Mouse (Mus musculus): ENCODE data around the gene Plg. TPM values are rescaled to one million over a fixed set of nuclear protein-coding genes. Genes with fewer than 3 reads are reported as not detected.

Plg gene
- polyA plus RNA-seq, 1 experiment from 2014 or later: 0.88 TPM

DNA sequence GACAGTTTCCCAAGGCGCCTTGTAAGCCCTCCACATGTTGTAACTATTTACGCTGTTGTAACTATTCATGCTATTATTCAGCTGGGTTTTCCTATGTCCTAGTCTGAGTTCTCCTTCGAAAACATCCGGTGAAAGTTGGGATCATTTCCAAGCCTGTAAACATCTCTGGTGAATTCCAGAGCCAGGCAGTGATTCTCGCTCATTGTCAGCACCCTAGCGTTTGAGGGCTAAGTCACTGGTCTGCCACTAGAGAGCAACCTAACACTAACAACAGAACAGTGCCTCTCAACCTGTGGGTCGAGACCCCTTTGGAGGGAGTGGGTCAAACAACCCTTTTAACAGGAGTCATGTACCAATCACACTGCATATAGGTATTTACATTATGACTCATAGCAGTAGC is 25.0 kb downstream of the Plg start:
- H3K9ac ChIP-seq (ENCODE audit: low read length): no peak overlapping the region
- H3K4me2 ChIP-seq (ENCODE audit: low read length): no peak overlapping the region
- H3K9me3 ChIP-seq (ENCODE audit: control insufficient read depth, low read length): no peaks in the 10 kb centered on the region
- no peak overlapping the region for H3K4me3 ChIP-seq (ENCODE audit: low read depth, low read length)
- WGBS: 50% methylated on average over 7 of the region's 7 CpGs
- no peaks in the 10 kb centered on the region for H3K4me1 ChIP-seq (replicated peaks; ENCODE audit: control insufficient read depth, insufficient read depth, low read length)
- ATAC-seq (replicated peaks; ENCODE audit: low FRiP score, low TSS enrichment, low read depth) (no peak), DNase-seq (ENCODE audit: low spot score) (no peak)
- no peak overlapping the region for H3K27ac ChIP-seq (ENCODE audit: low read depth)
- no peaks in the 10 kb centered on the region for H3K36me3 ChIP-seq (ENCODE audit: control insufficient read depth, insufficient read depth, low read length)
- H3K27me3 ChIP-seq (replicated peaks; ENCODE audit: control insufficient read depth, insufficient read depth, low read length): no peaks in the 10 kb centered on the region

DNA sequence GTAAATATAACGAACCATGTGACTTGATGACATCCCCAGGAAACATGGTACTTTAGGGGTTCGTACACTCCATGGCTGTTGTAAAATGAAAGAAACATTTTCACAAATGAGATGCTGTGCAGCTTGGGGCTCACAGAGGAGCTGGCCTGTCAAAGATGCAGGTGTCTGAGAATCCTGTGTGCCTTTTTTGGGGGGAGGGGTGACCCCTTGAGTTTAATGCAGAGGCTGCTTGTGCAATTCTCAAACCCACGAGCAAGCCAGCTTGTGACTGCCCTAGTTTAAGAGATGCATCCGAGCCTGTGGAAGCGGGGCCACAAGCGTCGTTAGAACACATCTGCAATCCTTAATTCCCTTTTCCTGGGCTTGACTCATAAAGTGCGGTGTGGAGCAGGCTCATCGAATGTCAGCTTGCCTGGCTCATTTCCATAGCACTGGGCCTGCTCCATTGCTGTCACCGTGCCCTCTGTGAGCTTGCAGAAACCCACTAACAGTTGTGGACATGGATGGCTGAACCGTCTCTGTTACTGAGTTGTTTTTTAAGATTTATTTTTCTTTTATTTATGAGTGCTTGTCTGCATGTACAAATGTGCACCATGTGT is 31.0 kb downstream of the Plg start:
- peaks cover 5% of the 10 kb centered on the region; the same call in 1 of the 2 replicates for H3K4me1 ChIP-seq (replicated peaks; ENCODE audit: control insufficient read depth, insufficient read depth, low read length)
- no peak overlapping the region for H3K27ac ChIP-seq (ENCODE audit: low read depth)
- H3K9me3 ChIP-seq (ENCODE audit: control insufficient read depth, low read length): no peaks in the 10 kb centered on the region
- no peak for DNase-seq (ENCODE audit: low spot score)
- H3K4me3 ChIP-seq (ENCODE audit: low read depth, low read length): no peak overlapping the region
- WGBS: 78% methylated on average over 11 of the region's 11 CpGs
- H3K27me3 ChIP-seq (replicated peaks; ENCODE audit: control insufficient read depth, insufficient read depth, low read length): no peaks in the 10 kb centered on the region
- no peak for ATAC-seq (replicated peaks; ENCODE audit: low FRiP score, low TSS enrichment, low read depth)
- no peak overlapping the region for H3K9ac ChIP-seq (ENCODE audit: low read length)
- H3K4me2 ChIP-seq (ENCODE audit: low read length): no peak overlapping the region
- H3K36me3 ChIP-seq (ENCODE audit: control insufficient read depth, insufficient read depth, low read length): no peaks in the 10 kb centered on the region

DNA sequence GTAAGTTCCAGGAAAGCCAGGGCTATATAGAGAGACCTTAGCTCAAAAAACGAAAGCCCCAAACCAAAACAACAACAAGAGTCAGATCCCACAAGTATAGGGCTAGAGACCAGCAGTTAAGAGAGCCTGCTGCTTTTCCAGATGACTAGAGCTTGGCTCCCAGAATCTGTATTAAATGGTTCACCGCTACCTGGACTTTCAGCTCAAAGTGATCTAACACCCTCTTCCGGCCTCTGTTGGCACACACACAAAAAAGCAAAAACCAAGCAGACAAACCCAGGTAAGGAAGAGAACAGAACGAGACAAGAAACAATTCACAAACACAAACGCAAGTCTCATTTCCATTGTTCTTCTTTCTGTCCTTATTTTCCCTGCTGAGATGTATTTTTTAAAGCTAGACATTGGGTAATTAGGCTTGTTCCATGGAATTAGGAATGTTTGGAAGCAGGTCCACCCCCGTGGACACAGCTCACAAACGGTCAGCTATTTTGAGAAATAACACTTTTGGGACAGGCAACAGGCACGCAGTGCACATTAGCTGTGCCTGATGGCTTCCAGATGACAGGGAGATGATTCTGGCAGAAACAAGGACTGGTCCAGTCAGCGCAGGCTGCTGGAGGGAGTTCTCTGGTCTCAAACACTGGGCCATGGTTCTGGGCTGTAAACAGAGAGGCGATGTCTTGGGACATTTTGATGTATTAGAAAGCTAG is 33.9 kb downstream of the Plg start:
- Histone ChIP-seq H3K27me3 (replicated peaks; ENCODE audit: control insufficient read depth, insufficient read depth, low read length) (no peaks in the 10 kb centered on the region), H3K36me3 (ENCODE audit: control insufficient read depth, insufficient read depth, low read length) (no peaks in the 10 kb centered on the region), H3K9ac (ENCODE audit: low read length) (no peak overlapping the region), H3K4me2 (ENCODE audit: low read length) (no peak overlapping the region), H3K9me3 (ENCODE audit: control insufficient read depth, low read length) (no peaks in the 10 kb centered on the region), H3K4me3 (ENCODE audit: low read depth, low read length) (no peak overlapping the region), H3K4me1 (replicated peaks; ENCODE audit: control insufficient read depth, insufficient read depth, low read length) (peaks cover 19% of the 10 kb centered on the region; the same call in 1 of the 2 replicates), H3K27ac (ENCODE audit: low read depth) (no peak overlapping the region)
- ATAC-seq (replicated peaks; ENCODE audit: low FRiP score, low TSS enrichment, low read depth) (no peak), DNase-seq (ENCODE audit: low spot score) (no peak)
- WGBS: 54% methylated on average over 10 of the region's 10 CpGs

DNA sequence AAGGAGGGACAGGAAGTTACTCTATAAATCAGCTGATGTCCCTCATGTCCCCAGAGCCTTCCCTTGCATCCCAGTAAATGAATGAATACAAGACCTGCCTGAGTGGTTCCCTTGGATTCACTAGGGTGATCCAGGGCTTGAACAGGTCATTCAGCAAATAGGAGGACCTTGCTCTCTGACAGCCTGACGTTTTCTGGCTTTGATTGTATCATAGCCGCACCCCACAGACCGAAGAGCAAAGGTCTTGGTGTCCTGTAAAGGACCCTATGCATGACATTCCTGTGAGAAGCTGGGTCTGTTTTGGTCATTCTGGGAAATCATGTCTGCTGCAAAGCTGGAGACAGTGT is 34.5 kb downstream of the Plg start:
- H3K9ac ChIP-seq (ENCODE audit: low read length): no peak overlapping the region
- H3K36me3 ChIP-seq (ENCODE audit: control insufficient read depth, insufficient read depth, low read length): no peaks in the 10 kb centered on the region
- H3K27me3 ChIP-seq (replicated peaks; ENCODE audit: control insufficient read depth, insufficient read depth, low read length): no peaks in the 10 kb centered on the region
- no peak overlapping the region for H3K4me3 ChIP-seq (ENCODE audit: low read depth, low read length)
- peaks cover 19% of the 10 kb centered on the region; the same call in 1 of the 2 replicates for H3K4me1 ChIP-seq (replicated peaks; ENCODE audit: control insufficient read depth, insufficient read depth, low read length)
- H3K9me3 ChIP-seq (ENCODE audit: control insufficient read depth, low read length): no peaks in the 10 kb centered on the region
- DNase-seq (ENCODE audit: low spot score): no peak
- no peak overlapping the region for H3K4me2 ChIP-seq (ENCODE audit: low read length)
- no peak overlapping the region for H3K27ac ChIP-seq (ENCODE audit: low read depth)
- no peak for ATAC-seq (replicated peaks; ENCODE audit: low FRiP score, low TSS enrichment, low read depth)
- 70% methylated on average over 3 of the region's 3 CpGs for WGBS

DNA sequence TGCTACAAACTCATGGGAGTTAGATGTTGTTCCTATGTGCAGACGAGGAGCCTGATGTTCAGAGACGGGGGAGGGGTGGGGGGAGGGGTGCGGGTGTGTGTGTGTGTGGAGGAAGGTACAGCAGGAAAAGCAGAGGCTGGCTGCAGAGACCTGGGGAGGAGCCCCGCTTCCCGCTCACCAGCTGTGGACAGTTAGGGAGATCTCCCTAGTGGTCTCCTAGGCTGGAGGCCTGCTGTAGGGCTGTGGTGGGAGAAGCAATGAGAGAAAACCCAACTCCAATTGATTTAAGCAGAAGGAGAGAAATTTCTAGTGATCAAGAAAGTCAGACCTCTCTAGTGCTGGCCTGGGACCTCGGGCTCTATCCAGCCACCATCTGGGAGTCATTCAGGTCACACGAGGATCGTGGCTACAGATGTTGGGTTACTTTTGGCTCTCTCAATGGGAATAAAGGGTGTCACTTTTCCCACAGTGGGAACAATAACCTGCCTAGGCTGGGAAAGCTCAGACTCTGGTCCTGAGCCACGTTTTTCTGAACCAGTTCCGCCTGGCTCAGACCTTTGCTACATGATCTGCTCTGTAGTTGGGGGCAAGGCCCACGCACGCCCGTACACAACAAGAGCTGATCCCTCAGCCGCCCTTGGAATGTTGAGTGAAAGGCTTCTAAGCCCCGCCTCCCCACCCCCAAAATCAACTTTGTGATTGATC is 36.8 kb downstream of the Plg start:
- WGBS: 41% methylated on average over 15 of the region's 15 CpGs
- no peak; the same call in 1 of the 2 replicates for ATAC-seq (replicated peaks; ENCODE audit: low FRiP score, low TSS enrichment, low read depth)
- Histone ChIP-seq H3K9ac (ENCODE audit: low read length) (no peak overlapping the region), H3K4me2 (ENCODE audit: low read length) (no peak overlapping the region), H3K9me3 (ENCODE audit: control insufficient read depth, low read length) (no peaks in the 10 kb centered on the region), H3K27me3 (replicated peaks; ENCODE audit: control insufficient read depth, insufficient read depth, low read length) (no peaks in the 10 kb centered on the region), H3K36me3 (ENCODE audit: control insufficient read depth, insufficient read depth, low read length) (no peaks in the 10 kb centered on the region), H3K4me3 (ENCODE audit: low read depth, low read length) (no peak overlapping the region), H3K4me1 (replicated peaks; ENCODE audit: control insufficient read depth, insufficient read depth, low read length) (peaks cover 19% of the 10 kb centered on the region; the same call in 1 of the 2 replicates), H3K27ac (ENCODE audit: low read depth) (0 out of 2 replicates have a peak overlapping the region, but pooled peaks have one; percentile 27)
- DNase-seq (ENCODE audit: low spot score): no peak

DNA sequence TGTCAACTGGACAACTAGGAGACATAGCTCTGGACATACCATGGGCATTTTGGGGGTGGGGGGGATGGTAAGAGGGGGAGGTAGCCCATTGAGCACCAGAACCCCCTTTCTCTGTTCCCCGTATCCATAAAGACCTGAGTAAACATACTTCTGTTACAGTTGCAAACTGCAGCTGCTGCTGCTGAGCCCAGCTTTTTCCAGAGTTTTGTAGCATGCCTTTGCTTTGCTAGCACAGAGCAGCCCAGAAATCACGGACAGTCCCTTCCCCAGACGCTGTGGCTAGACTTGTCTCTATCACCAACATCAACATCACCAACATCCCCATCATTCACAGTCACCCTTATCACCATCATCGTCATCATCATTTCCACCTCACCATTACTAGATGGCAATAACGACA is 37.3 kb downstream of the Plg start:
- Histone ChIP-seq H3K9me3 (ENCODE audit: control insufficient read depth, low read length) (no peaks in the 10 kb centered on the region), H3K27ac (ENCODE audit: low read depth) (peak overlapping the region; percentile 27; the same call in 1 of the 2 replicates), H3K36me3 (ENCODE audit: control insufficient read depth, insufficient read depth, low read length) (no peaks in the 10 kb centered on the region), H3K4me2 (ENCODE audit: low read length) (no peak overlapping the region), H3K4me3 (ENCODE audit: low read depth, low read length) (no peak overlapping the region), H3K27me3 (replicated peaks; ENCODE audit: control insufficient read depth, insufficient read depth, low read length) (no peaks in the 10 kb centered on the region), H3K4me1 (replicated peaks; ENCODE audit: control insufficient read depth, insufficient read depth, low read length) (peaks cover 19% of the 10 kb centered on the region; the same call in 1 of the 2 replicates), H3K9ac (ENCODE audit: low read length) (no peak overlapping the region)
- 56% methylated on average over 5 of the region's 5 CpGs for WGBS
- DNase-seq (ENCODE audit: low spot score): no peak
- no peak; the same call in 1 of the 2 replicates for ATAC-seq (replicated peaks; ENCODE audit: low FRiP score, low TSS enrichment, low read depth)

DNA sequence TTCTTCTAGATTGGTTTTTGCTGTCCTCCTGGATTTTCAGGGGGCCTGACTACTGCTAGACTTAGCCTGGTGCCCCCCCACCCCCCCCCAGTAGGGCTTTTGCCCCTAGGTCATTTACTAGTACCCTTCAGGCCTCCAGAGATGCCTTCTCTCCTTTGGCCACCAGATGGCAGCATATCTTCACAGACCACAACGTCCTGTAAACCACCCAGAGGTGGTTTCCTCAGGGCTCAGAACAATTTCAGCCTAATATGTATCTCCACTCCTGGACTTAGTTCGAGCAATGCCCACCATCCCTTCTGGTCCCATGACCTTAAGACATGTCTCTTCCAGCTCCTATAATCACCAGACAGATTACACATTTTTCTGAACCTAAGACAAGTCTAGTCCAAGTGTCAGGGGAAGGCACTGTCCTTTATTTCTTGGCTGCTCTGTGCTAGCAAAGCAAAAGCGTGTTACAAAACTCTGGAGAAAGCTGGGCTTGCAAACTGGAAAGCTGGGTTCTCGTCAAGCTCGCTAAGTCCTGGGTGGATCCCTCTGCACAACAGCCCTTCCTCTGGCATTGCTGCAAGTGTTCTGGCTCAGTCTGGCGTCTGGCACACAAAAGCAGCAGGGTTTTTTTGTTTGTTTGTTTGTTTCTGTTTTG is 38.0 kb downstream of the Plg start:
- WGBS: 43% methylated on average over 6 of the region's 6 CpGs
- ATAC-seq (replicated peaks; ENCODE audit: low FRiP score, low TSS enrichment, low read depth) (0 out of 2 replicates have a peak, but pooled peaks have one; percentile 13), DNase-seq (ENCODE audit: low spot score) (peak; percentile 96)
- H3K4me1 ChIP-seq (replicated peaks; ENCODE audit: control insufficient read depth, insufficient read depth, low read length): peaks cover 19% of the 10 kb centered on the region; the same call in 1 of the 2 replicates
- no peak overlapping the region; the same call in 1 of the 2 replicates for H3K27ac ChIP-seq (ENCODE audit: low read depth)
- H3K9ac ChIP-seq (ENCODE audit: low read length): no peak overlapping the region
- no peaks in the 10 kb centered on the region for H3K27me3 ChIP-seq (replicated peaks; ENCODE audit: control insufficient read depth, insufficient read depth, low read length)
- H3K4me2 ChIP-seq (ENCODE audit: low read length): no peak overlapping the region
- no peaks in the 10 kb centered on the region for H3K36me3 ChIP-seq (ENCODE audit: control insufficient read depth, insufficient read depth, low read length)
- no peak overlapping the region for H3K4me3 ChIP-seq (ENCODE audit: low read depth, low read length)
- H3K9me3 ChIP-seq (ENCODE audit: control insufficient read depth, low read length): no peaks in the 10 kb centered on the region

DNA sequence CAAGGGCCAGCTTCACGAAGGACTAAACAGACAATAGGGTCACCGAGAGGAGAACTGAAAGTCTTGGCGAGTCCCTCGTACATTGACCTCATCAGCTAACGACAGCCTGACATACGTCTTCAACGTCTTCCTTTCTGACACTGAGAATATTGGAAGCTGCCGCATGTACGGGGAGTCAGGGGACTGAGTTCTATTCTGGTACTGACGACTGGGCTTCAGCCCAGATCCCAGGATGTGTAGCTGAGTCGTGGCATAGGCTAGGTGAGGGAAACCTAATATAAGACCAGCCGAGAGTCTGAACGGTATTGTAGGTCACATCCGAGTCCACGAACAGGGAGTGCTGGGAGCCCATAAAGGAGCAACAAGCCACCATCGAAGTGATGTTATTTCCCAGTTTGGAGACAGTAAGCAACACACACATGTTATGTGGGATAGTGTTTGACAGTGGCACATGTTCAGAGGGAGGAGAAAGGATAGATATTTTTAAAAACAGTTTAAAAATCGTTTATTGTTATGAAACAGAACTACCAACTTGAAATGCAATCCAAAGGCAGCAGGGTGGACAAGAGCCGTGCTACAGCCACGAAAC is 41.2 kb downstream of the Plg start:
- peaks cover 13% of the 10 kb centered on the region; the same call in 1 of the 2 replicates for H3K4me1 ChIP-seq (replicated peaks; ENCODE audit: control insufficient read depth, insufficient read depth, low read length)
- no peak for DNase-seq (ENCODE audit: low spot score)
- H3K9ac ChIP-seq (ENCODE audit: low read length): no peak overlapping the region
- no peaks in the 10 kb centered on the region for H3K36me3 ChIP-seq (ENCODE audit: control insufficient read depth, insufficient read depth, low read length)
- H3K27ac ChIP-seq (ENCODE audit: low read depth): no peak overlapping the region
- no peaks in the 10 kb centered on the region for H3K9me3 ChIP-seq (ENCODE audit: control insufficient read depth, low read length)
- H3K4me3 ChIP-seq (ENCODE audit: low read depth, low read length): no peak overlapping the region
- H3K4me2 ChIP-seq (ENCODE audit: low read length): no peak overlapping the region
- no peaks in the 10 kb centered on the region for H3K27me3 ChIP-seq (replicated peaks; ENCODE audit: control insufficient read depth, insufficient read depth, low read length)
- 67% methylated on average over 19 of the region's 19 CpGs for WGBS
- no peak for ATAC-seq (replicated peaks; ENCODE audit: low FRiP score, low TSS enrichment, low read depth)
